Mouse (Mus musculus): Measurements from ENCODE around the gene Brwd1. TPM values are rescaled to one million over a fixed set of nuclear protein-coding genes. Genes with fewer than 3 reads are reported as not detected.
"Not testable (repeated sequence)": the region's sequence is repeated elsewhere in the genome, so short reads cannot be mapped to it uniquely, and the experiment has no call there.

Brwd1 gene
- total RNA-seq, 2 experiments from 2014 or later = 67.0 to 85.9 TPM

GRCm38 (mm10) chr16:96081331-96081730 lies 995 bp downstream of the Brwd1 start:
- DNase-seq = peak; percentile 94

GRCm38 (mm10) chr16:96080524-96080923 lies 1.8 kb downstream of the Brwd1 start:
- no peak for DNase-seq

GRCm38 (mm10) chr16:96068364-96068763 lies 14.0 kb downstream of the Brwd1 start:
- no peak for DNase-seq

DNA sequence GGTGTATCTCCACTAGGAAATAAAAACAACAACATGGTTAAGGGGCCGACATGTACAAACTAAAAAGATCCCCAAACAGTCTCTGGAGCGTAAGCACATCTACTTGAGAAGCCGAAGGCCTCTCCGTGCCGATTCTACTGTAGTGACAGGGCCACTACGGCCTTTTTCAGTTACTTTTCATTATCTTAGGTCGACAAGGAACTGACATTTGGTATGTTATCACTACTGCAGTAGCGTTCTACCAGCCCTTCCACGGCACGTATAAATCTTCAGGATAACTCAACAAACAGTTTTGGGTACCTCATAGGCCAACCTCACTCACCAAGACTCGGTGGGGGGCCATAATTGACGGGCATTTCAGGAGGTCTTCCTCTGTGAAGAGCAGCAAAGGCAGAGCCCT lies 16.2 kb downstream of the Brwd1 start:
- no peak for DNase-seq

- no peak for DNase-seq
These were observed 17.7 kb downstream of the Brwd1 start for GRCm38 (mm10) chr16:96064649-96065048.

GRCm38 (mm10) chr16:96044096-96044495 lies 38.2 kb downstream of the Brwd1 start:
- DNase-seq = peak; percentile 53

DNA sequence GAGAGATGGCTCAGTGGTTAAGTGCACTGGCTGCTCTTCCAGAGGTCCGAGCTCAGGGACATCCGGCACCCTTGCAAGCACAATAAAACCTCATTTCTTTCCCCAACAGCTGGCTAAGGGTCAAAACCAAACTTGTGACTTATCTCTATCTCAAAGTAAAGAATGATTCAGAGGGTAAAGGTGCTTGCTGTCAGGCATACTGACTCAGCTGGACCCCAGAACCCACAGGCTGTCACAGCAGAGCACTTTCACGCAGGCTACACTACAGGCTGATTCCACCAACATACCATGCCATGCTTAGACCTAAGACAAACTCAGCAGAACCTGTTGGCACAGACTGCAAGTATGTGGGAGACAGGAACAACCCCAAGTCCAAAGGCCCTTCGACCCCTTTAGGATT lies 41.6 kb downstream of the Brwd1 start:
- peak; percentile 6 for DNase-seq

GRCm38 (mm10) chr16:96039538-96039937 lies 42.8 kb downstream of the Brwd1 start:
- no peak for DNase-seq

DNA sequence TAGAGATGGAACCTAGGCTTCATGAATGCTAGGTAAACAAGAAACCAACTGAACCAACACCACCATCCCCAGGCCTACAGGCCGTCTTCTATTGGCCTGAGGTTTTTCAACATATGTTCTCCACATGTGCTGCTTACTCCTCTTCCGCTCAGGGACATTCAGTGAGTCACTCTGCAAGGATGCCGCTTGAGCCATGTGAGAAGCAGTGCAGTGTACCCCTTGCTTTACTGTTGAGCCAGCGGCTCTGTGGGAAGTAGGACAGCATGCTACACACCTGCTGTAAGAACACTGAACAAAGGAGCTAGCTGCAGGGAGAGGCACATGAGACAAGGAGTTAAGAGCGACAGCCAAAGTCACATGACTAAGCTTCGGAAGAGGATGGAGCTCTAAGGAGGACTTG lies 47.9 kb downstream of the Brwd1 start:
- DNase-seq = peak; percentile 11

DNA sequence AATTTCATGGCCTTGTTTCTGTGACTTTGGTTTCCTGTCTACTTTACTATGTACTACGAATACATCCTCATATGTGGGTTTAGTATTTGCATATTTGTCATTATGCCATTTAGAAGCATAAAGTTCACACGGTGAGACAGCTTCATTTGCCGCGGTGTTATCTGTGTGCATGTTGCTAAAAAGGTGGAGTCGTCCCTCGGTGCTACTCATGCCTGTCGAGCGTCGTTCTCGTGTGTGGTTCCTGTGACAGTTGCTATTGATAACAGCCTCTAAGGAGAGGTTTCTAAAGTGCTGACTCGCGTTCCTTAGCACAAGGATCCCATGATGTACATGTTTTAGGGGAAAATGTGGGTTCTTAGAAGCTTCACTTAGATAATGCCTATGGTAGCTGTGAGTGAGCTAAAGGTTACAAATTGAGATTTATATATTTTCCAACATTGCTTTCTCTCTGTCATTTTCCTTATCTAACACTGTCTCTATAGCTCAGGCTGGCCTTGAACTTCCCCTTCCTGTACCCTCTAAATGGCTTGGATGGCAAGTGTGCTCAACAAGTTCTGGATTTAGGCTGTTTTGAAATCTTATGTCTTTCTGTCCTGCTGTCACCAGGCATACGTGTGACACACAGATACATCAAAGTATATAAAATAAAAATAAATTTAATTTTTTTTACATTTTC lies 49.8 kb downstream of the Brwd1 start:
- no peak for DNase-seq

DNA sequence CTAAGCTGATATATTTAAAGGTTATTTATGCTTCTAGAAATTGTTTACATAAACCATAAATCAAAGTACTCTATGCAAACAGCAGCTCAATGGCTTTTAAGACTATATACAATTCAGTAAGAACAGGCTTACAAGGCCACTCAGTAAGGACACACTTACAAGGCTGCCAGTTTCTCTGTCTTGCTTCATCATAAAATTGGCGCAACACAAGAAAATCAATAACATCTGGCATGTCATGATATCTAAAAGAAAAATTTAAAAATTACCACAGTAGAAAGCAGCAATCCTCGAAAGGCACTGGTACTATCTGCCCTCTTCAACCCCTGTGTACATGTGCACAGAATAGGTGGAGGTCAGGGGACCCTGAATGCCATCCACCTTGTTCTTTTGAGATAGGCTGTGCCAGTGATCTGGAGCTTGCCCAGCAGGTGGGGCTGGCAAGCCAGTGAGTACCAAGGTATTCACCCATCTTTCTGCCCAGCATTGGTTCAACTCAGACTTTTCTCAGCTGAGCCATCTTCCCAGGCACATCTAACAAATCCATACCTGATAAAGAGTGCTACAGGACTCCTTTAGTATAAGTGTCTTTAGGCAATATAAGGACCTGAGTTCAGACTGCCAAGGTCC lies 51.7 kb downstream of the Brwd1 start:
- peak; percentile 12 for DNase-seq

GRCm38 (mm10) chr16:96026256-96026655 lies 56.1 kb downstream of the Brwd1 start:
- no peak for DNase-seq

- DNase-seq = no peak
These were observed 57.1 kb downstream of the Brwd1 start for GRCm38 (mm10) chr16:96025244-96025643.

DNA sequence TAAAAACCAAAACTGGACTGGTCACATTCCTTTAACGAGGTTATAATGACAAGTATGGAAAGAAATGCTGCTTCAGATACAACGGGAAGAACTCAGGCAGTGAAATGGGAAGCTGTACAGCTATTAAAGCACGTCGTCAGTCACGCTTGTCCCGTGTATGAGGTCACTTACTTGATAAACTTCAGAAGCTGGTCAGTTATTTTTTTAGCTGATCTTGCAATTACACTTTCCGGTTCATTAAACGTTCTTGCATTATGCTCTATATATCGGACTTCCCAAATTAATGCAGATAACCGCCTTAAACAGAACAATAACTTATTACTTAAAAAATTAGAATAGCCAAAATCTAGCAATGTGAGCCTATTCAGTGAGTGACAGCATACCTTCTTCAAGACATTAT lies 61.3 kb downstream of the Brwd1 start:
- DNase-seq = no peak

DNA sequence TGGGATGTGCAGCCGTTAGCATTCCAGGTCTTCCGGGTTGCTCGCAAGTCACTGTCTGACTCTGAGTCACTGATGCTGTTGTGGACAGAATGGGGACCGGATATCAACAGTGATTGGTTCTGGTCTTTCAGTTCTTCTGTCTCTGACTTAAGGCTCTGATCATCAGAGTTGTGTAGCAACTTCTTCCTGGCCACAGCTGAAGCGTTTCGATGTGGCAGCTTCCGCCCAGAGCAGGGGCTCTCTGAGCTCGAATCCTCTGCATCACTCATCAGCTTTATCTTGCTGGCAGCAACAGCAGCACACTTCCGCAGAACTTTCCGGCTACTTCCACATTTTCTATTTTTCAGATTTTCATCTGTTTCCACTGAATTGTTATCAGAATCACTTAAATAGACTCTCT lies 73.2 kb downstream of the Brwd1 start:
- not testable (repeated sequence) for DNase-seq

- DNase-seq = not testable (repeated sequence)
These were observed 78.0 kb downstream of the Brwd1 start for GRCm38 (mm10) chr16:96004278-96004677.

DNA sequence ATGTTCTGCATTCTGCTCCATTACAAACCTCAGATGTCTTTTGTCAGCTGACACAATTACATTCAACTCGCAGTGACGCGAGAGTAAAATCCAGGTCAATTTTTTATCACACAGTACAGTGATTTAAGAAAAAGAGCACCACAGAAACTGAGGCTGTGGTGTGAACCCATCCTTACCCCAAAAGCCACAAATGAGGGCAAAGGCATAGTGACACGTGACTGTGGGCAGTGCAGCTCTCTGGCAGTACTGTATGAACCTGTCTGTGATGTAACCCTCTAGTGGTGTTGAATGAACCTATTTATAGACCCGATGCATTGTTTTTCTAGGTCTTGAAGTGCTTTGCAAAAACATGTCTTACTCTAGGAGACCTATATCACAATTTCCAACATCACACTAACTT lies 83.0 kb downstream of the Brwd1 start:
- no peak for DNase-seq

DNA sequence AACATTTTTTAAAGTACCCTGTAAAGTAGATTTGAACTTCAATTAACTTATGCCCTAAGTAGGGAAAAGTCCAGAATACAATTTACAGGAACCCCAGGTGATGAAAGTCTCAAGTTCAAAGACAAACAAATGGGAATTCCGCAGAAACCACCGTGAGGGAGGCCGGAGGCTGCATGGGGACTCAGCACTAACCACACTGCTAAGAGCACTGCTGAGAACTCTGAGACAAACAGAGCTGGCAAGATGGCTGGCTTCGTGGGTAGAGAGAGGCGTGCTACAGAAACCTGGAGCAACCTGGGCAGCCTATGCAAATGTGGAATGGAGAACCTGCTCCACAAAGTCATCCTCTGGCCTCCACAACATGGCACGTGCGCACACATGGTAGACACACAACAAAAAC lies 86.2 kb downstream of the Brwd1 start:
- no peak for DNase-seq

DNA sequence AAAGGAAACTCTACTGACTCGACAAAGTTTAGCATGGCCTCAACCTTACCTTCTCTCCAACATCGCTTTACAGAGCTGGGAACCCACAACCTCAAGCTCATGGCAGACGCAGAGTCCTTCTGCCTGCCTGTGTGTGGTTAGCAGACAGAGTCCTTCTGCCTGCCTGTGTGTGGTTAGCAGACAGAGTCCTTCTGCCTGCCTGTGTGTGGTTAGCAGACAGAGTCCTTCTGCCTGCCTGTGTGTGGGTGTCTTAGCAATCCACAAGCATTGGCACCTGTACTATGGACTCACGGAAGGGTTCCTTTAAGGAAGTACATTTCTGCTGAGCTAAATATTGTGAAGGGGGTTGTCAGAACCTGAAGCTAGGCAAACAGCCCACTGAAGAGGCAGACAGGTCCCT lies 87.8 kb downstream of the Brwd1 start:
- not testable (repeated sequence) for DNase-seq

- DNase-seq = no peak
These were observed 89.7 kb downstream of the Brwd1 start for GRCm38 (mm10) chr16:95992596-95992995.

- no peak for DNase-seq
These were observed 91.0 kb downstream of the Brwd1 start for GRCm38 (mm10) chr16:95991122-95991900.

- peak; percentile 100 for DNase-seq
These were observed 91.7 kb downstream of the Brwd1 start, which contains the start of gene Psmg1 for GRCm38 (mm10) chr16:95990462-95991121. Psmg1 (minus strand) TSS chr16:95990960.

DNA sequence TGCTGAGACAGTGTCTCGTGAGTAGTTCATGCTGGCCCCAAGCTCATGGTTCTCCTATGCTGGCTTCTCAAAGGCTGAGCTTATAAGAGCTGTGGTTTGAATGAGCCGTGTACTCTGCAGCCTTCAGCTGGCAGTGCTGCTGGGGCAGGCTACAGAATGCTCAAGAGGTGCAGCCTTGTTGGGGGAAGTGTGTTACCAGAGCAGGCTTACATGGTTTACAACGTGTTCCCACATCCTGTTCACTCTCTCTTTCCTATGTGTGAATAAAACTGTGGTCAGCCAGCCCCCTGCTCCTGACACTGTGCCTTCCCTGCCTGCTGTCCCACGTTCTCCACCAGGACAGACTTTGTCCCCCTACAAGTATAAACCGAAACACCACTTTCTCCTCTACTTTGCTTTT lies 97.4 kb downstream of the Brwd1 start:
- DNase-seq = no peak
